Mouse (Mus musculus): ENCODE measurements around the gene Fam221a.

Fam221a gene

DNA sequence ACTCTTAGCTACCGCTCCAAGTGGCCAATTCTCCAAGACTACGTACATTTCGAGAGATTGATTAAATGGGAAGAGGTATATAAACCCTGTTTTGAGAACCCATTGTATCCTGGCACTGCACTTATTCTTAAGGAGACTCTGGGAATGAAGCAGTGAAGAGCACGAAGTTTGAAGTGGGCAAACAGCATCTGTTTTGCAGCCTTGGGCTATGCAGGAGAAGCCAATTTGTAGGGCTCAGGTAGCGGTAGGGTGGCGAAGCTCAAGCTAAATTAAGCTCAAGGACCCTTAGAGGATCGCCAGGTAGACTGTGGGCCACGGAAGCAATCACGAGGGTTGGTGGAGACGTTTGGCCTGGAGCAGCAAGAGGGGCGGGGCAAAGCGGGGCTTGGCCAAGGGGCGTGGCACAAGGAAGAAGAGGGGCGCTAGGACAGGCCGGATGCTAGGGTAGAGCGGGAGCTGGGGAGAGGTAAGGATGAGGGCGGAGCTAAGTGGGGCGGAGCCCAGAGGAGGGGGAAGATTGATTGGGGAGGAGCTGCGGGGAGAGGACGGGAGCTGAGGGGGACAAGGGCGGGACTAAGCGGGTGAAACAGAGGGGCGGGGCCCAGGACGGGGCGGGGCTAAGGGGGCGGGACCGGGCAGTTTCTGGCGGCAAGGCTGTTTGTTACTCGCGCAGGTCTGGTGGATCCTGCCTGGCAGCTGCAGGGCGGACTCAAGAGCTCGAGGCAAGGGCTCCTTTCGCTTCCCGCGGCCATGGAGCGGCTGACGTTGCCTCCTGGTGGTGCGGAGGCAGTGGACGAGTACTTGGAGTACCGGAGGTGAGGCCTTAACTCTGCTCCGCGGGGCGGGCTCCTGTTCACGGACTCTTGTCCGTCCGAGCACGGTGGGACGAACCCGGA lies at the start of gene Fam221a:
Fam221a (plus strand) TSS at position 581 of the 896 bp plus-strand sequence.
- peak; percentile 10 for DNase-seq (ENCODE audit: low spot score)

DNA sequence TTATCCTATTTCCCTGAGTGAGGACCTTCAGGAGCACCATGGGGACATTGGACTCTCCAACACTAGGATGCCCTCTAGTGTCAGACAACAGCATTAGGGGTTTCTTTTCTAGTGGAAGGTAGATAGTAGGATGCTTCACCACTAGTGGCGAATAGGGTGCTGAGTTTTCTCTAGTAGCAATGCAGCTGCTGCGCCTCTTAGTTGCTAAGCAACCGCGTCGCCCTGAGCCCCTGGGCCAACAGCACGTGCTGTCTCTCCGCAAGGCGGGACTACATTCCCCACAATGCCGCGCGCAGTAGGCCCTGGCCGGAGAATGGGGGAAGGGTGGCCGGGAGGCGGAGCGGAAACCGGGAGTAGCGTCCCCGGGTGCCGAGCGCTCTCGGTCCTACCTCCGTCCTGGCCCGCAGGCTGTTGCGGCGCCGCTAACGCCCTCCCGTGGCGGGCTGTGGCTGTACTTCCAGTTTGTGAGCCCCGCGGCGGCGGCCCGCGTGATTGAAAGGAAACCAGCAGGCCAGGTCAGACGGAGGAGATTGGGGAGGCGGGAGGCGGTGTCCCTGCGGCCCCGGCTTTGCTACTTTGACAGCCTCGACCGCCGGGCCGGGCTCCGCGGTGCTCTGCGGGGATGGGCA lies 48.5 kb upstream of the Fam221a start, which contains the start of gene Ccdc126:
Ccdc126 (plus strand) TSS at position 309 of the 629 bp plus-strand sequence.
- peak; percentile 90 for DNase-seq (ENCODE audit: low spot score)

DNA sequence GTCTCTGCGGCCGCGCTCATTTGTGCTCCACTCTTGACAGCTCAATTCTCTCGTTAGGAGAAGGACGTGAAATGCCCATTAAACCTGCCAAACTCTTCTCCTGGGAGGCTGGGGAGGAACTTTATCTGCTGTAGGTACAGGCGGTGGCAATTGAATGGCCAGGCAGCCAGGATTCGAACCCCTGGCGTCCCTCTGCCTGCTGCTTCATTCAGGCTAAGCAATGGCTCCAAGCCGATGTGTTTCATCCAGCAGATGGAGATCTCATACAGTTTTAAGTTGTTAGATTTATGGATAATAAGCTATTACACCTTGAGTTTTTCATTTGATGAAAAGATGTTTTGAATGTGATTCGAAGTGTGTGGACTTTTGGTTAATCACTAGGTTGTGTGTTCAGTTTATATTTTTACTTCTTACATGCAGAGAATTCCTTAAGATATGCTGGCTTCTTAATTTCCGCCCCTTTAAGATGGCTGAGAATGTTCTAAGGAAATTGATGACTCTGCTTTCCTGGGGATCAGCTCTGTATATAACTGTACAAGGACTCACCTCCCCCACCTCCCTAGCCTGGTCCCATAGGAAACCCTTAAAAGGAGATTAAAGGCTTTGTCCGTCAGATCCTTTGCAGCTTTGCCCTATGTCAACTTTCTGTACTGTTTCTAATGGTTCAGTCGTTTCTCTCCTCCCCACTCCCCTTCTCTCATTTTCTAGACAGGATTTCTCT lies 47.8 kb upstream of the Fam221a start:
- DNase-seq (ENCODE audit: low spot score), result peak; percentile 13

DNA sequence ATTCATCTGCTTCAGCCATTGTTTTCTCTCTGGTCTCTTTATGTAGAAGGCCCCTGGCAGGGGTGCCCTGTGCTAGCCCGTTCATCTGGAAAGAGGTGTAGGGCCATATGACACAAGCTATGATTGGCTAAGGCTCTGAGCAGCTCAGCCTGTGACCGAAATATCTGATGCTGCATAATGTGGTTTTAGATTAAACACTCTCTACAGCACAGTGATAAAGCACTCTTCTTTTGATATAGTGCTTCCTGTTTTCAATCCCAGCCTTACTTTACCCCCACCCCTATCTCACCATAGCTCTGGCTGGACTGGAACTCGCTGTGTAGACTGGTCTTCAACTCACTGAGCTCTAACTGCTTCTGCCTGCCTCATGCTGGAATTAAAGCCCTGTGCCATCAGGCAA lies 46.2 kb upstream of the Fam221a start:
- no peak for DNase-seq (ENCODE audit: low spot score)

DNA sequence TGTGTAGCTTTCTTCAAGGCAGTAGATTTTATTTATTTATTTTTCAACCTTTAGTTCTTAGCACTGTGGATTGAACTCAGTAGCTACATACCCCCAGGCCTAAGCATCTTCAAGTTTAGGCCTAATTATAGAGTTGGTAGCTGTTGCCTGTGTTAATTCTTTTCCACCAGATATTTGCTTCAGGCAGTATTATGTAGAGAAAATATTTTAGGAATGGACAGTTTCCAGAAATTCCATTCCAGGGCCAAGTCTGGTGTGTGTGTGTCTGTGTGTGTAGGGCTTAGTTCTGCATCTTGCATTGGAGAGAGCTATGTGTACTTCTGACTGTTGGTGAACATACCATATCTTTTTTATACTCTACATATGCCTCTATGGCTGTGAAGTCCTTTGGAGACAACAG lies 45.5 kb upstream of the Fam221a start:
- no peak for DNase-seq (ENCODE audit: low spot score)

DNA sequence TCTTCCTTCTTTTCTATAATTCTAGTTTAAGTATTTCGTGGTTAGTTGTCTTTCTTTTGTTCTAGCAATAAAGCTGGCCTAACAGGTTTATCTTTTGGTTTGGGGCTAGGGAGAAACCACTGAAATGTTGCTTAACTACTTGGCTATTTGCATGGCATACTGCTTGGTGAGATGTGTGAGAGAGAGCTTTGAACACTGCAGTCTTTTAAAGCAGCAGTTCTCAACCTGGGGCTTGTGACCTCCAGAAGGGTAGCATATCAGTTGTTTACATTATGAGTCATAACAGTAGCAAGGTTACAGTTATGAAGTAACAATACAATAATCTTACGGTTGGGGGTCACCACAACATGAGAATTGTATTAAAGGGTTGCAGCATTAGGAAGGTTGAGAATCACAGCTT lies 44.6 kb upstream of the Fam221a start:
- no peak for DNase-seq (ENCODE audit: low spot score)

DNA sequence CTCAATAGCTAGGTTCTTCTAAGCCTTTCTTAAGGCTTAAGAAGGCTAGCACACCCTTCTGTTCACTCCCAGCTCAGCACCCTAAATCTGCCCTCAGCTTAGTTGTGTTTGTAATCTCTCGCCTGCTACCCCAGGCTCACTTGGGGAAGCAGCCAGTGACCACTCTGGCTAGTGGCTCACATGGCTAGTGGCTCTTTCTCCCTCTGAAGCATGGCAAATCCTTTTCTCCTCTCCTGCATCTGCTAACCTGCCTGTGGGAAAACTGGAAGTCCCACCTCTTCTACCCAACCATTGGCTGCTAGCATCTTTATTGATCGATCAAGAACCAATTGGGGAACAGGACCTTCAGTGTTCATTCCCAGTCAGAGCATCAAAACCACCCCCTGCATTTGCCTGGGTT lies 43.0 kb upstream of the Fam221a start:
- DNase-seq (ENCODE audit: low spot score), result no peak

DNA sequence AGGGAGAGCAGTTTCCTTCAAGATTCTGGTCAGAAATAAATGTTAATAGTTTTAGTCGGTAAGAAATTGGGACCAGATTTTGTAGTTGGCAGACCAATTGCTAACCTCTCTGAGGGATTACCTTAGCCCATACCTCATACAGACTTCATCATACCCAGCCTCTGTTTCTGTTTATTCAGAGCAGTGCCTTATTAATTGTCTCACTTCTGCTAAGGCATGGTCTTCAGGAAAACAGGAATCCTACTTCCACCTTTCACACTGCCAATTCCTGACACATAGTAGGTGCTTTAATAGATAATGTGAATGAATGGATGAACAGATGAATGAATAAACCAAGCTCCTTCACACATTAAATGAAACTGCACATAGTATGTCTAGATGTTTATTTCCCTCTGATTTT lies 42.2 kb upstream of the Fam221a start:
- no peak for DNase-seq (ENCODE audit: low spot score)

DNA sequence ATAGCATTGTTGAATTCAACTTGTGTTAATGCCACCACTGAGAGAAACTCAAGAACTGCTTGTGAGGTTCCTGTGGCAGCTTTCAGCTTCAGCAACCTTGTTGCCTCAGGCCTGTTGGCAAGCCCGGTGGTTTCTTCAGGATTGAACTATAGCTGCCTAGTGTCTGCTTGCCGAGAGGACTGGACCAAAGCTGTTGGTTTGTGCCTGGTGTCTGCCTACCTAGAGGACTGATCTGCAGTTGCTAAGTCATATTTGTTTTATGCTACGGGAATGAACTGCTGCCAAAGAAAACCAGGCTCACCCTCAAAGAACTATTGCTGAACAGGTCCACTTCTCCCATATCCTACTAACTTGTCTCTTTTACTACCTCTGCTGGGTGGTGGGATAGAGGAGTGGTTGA lies 40.7 kb upstream of the Fam221a start:
- DNase-seq (ENCODE audit: low spot score), result no peak

DNA sequence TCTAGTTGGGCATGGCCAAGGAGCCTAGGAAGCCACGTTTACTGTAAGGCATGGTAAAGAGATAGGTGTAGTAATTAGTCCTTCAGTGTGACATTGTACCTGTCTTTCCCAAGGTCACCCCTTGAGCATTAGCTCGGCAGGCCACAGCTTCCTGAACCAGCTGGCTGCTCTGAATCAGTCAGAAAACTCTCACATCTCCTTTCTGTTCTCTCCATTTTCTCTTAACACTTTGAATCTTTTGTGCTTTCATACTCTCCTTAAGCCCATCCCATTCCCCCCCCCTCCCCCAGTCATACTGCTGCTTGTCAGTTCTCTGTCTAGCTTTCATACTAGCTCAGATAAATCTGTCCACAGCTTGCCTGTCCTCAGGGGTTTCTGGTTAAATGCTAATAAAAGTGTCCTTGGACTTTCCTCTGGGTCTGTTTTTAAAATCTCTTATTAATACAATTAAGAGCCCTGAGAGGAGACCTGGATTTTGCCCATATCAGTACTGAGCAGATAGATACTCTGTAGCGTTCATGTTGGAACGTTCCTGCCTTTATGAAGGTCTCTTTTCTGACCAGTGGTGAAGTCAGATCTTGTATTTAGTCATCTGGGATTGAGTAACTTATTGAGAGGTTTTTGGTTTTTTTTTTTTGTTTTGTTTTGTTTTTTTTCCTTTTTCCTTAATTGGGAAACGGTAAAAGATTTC lies 36.0 kb upstream of the Fam221a start:
- no peak for DNase-seq (ENCODE audit: low spot score)

DNA sequence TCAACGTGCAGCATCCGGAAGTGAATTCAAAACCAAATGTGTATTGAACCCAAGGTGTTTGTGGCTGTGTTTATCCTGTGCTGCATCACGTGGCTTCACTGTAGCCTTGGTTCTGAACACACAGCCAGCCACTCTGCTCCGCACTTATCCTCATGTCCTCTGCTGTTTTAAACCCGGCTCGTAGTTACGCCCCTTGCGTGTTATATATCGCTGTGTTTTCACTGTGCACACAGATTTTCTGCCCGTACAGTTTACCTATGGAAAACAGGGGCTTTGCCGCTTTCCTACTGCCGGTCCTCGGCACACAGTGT lies 35.5 kb upstream of the Fam221a start:
- no peak for DNase-seq (ENCODE audit: low spot score)

DNA sequence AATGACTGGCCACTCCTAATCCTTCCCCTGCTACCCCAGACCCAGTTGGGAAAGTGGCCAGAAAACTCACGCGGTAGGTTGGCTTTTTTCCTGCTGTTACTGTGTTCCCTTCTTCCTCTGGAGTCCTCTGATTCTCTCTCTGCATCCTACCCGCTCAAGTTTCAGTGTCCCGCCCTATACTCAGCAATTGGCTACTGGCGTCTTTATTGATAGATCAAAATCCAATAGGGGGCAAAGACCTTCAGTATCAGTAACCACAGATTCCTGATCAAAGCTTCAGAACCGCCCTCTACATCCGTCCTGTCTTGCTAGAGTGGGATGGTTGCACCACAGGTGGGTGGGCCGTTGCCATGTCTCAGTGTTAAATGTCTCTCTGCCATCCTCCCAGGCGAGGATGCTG lies 29.0 kb upstream of the Fam221a start:
- DNase-seq (ENCODE audit: low spot score), result no peak

DNA sequence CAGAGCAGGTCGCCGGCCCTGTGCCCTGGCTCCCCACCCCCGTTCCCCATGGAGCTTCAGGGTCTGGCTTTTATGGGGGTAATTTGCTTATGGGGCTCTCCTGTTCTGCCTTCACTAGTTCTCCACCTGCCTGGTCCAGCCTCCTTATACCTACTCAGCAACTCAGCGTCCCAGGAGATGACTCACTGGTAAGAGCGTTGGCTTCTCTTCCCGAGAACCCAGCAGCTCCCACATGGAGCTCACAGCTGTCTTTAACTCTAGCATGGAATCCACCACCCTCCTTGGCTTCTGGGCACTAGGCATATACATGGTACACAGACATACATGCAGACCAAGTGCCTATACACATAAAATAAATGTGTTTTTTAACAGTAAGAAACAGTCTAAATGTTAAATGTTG lies 28.4 kb upstream of the Fam221a start:
- DNase-seq (ENCODE audit: low spot score), result no peak

DNA sequence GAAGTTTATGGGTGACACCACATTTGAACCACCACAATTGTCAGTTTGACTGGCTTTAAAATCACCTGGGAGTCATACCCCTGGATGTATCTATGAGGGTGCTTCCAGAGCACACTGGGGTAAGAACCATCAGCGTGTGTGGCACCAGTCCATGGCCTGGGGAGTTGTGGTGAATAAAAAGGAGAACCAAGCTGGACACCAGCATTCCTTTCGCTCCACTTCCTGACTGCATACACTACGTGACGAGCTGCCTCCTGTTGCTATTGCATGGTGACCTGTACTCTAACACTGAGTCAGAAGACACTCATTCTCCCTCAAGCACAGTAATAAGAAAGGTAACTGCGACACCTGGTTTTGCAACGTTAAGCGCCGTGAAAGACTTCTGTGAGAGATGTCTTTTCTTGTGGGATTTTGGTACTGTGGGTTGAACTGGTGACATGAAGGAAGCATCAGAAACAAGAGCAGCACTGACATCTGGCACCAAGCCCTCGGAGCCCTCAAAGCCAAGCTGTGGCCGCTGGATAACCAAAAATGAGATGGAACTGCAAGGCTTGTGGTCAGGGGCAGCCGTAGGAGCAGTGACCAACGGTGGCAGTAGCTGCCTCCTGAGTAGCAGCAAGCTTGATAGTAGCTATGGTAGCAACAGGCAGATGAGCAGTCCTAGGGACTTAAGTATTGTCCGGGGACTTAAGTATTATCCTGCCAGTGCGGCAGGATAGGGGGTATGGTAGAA lies 23.6 kb upstream of the Fam221a start:
- no peak for DNase-seq (ENCODE audit: low spot score)

DNA sequence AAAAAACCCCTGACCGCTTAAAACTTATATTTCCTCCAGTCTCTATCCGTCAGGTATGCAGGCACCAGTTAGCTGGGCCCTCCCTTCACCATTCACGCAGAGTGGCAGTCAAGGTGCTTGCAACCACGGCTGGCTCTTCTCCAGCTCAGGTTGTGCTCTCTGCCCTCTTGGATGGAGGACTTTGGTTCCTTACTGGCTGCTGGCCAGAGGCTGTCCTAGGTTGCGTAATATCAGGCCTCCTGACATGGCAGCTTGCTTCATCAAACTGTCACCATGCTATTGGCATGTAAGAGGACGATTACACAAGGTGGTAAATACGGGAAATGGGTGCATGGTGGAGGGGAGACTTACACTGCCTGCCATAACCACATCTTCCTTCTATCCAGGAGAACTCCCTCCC lies 17.7 kb upstream of the Fam221a start:
- DNase-seq (ENCODE audit: low spot score), result no peak

DNA sequence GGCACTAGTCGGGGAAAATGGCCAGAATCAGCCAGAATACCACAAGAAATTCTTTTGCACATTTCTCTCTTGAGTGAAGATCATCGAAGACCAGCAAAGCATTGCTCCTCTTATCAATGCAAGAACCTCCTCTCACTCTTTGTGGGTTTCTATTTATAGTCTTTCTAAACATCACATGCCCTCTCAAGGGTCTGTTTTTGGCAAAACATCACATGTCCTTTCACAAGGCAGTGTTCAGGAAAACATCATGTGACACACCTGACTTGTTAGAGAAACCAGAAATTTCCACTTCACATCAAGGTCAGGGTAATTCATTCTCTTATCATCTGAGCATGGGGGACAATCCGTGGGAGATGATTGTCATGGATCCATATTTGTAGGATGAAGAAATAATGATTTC lies 12.9 kb upstream of the Fam221a start:
- DNase-seq (ENCODE audit: low spot score), result no peak

DNA sequence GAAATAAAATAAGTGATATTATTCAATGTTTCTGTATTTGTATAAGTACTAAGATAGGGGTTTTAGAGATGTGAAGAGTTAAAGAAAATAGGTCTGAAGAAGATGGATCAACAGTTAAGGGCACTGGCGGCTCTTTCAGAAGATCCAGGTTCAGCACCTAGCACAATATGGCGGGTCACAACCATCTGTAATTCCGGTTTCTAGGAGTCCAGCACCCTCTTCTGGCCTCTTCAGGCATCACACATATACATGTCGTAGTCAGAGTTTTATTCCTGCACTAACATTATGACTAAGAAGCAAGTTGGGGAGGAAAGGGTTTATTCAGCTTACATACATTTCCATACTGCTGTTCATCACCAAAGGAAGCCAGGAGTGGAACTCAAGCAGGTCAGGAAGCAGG lies 12.4 kb upstream of the Fam221a start:
- DNase-seq (ENCODE audit: low spot score), result no peak

DNA sequence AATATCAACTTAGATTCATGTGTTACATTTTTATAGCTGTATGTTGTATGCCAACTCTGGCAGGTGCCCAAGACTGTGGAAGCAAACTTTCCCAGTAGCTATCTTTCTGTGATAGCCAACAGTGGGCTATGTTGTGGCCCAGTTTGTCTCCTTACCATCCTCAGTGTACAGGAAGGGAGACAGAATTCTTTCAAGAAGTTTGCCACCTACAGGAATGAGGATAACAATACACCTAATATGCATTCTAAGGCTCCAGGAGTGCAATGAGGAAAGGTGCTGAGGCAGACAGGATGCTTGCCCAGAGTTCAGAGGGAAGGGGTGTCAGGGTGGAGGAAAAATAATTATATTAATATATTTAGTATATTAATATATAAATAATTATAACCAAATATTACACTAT lies 7.1 kb upstream of the Fam221a start:
- DNase-seq (ENCODE audit: low spot score), result no peak

DNA sequence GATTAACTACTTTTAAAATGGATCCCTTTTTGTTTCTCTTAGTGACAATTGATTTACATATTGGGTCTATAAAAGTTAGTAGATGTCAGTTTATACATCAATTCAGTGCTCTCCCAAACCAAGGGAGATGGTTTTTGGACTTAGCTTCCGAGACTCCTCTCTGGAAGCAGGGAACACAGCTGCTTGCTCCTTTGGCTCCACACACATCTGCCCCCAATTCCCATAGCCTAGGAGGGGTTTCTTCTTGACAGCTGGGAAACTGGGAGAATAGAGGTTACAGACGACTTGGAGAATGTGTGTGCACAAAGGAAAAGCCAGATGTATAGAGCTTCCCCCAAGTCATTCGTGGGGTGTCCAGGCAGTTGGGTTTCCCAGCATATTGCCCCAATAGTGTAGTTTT lies 673 bp downstream of the Fam221a start:
- no peak for DNase-seq (ENCODE audit: low spot score)

DNA sequence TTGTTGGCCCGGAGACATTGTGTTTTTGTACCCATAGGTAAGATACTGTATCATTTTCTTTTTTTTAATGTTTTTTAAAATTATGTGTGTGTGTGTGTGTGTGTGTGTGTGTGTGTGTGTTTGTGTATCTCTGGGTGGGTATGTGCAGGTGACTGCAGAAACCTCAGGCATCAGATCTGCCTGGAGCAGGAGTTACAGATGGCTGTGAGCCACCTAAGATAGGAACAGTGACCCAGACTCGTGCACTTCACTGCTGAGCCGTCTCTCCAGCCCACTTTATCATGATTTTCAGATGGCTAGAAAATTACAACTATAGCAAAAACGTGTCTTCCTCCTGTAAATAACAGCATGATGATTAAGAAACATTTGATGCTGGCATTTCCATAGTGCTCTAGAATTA lies 5.2 kb downstream of the Fam221a start:
- no peak for DNase-seq (ENCODE audit: low spot score)

DNA sequence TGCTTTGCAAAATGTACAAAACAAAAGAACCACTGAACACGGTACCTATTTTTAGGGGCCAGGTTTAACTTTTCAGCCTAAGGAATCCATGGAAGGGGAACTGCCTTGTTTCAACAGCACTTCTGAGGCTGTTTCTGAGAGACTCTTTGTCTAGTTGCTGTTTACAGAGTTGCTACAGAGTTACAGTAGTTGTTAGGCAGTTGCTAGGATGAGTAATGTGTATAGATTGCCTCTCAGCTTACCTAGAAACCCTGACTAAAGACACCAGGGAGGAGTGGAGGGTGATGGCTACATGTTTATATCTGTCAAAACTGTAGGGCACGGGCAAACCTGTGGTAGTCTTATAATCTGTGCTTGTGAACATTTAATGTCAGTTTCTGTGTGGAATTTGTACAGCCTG lies 6.4 kb downstream of the Fam221a start:
- no peak for DNase-seq (ENCODE audit: low spot score)

DNA sequence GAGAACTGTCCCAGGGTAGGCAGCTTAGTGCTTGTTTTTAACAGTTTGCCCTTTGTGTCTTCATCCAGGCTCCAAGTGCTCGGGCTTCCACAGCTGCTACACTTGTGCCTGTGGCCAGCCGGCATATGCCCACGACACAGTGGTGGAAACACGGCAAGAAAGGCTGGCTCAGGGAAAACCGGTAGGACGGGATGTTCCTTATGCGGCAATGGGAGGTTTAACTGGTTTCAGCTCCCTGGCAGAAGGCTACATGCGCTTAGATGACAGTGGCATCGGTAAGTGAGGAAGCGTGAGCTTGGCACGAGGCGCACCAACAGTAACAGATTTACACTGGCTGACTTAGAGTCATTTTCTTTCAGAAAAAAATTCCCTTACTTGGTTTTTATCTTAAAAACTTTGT lies 10.8 kb downstream of the Fam221a start:
- no peak for DNase-seq (ENCODE audit: low spot score)
